Mouse (Mus musculus) lung, postnatal 10 days (tissue): ENCODE measurements around the gene Pde6d.

Source experiments
- DNase-seq: peaks from one replicate; pipeline ENCODE4 v3.0.0; 2021

Pde6d gene

DNA sequence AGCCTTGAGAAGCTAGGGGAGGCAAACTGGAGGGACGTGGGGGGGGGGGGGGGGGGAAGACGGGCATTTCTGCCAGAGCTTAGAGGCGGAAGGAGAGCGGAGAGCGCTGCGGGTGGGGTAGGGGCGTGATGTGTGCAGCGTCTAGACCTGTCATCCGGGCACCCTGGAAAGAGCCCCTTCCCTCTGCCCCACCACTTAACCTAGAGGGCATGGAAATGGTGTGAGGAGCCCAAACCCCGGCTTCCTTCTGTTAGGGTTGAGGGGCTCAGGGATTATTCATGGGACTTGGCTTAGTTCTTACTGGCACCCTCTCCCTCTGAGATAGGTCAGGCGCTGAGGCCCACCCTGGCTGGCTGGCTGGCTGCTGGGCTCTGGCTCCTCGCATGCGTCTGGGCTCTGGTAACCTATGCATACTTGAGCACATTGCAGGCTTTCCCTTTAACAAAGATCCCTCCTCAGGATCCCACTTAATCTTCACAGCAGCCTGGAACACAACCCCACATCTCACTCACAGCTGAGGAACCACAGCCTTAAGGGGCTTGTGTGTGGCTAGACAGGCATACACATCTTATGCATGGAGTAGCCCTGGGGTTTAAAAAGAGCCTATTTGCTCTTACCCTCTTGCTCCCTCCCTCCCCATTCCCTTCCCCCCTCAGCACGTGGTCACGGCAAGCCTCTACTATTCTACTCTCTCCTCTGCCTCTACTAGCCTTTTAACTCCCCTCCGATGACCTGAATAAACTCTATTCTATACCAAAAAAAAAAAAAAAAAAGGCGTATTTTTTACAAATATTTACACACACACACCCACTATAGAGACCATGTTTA, 80.0 kb downstream of the Pde6d start:
- no peak for DNase-seq

DNA sequence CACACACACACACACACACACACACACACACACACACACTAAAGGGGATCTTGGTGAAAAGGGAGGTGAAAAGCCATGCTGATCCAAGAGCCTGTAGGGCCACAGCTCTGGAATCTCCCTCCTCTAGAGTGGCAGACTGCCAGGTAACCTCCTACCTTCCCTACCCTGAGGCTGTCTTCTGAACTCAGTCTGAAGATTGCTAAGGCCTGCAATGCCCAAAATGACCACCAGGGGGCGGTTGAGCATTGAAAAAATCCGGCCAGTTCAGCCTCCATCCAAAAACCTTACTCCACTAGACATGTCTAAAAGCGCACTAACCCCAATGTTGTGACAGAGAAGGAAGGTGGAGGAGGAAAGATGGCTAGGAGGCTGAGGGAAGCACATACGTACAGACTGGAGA, 80.9 kb downstream of the Pde6d start:
- peak; percentile 96 for DNase-seq

DNA sequence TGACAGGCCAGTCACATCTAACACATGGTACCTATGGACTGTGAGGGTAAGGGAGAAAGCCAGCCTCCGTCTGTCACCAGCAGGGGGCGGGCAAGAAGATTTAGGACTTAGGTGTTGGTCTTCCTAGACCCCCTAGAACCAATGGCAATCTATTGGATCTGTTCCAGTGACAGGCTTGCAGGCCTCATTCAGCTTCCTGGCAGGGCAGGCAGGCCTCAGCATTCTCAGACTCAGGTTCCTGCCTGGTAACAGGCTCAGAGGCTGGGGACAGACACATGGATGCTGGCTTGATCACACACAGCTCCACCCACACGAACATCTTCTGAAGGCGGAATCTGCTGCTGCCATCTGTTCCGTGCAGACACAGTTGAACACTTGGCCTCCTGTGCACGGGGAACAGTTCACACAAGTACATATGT, 81.3 kb downstream of the Pde6d start:
- peak; percentile 77 for DNase-seq

DNA sequence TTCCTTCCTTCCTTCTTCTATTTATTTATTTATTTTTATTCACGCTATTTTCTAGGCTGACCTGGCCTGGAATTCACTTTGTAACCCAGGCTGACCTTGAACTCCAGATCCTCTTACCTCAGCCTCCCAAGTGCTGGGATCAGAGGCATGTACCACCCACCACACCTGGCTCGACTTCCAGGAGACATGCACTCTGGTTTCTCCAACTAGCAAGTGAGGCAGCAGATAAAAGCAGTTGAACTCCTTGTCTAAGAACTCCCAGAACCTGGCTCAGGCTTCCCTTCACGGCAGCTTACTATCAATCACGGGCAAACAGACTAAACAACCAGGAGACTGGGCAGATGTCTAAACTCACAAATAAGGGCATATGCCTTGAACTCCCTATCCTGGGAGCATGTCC, 81.7 kb downstream of the Pde6d start:
- no peak for DNase-seq

DNA sequence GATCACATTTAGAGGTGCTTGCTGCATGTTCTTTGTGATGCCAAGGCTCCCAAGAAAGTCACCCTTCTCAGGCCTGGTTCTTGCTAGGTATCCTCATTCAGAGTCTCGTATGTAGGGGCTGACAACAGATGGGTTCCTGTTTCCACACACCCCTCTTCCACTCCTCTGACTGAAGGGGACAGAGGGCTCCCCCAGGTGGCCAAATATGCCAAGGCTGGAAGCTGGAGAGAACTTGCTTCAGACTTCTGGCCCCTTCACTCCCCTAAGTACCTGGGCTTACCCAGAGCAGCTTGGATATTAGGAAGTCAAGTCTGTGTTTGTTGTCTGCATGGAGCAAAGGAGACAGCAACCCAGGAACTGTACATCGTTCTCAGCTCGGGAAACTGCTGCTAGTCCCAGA, 82.5 kb downstream of the Pde6d start:
- peak; percentile 91 for DNase-seq

DNA sequence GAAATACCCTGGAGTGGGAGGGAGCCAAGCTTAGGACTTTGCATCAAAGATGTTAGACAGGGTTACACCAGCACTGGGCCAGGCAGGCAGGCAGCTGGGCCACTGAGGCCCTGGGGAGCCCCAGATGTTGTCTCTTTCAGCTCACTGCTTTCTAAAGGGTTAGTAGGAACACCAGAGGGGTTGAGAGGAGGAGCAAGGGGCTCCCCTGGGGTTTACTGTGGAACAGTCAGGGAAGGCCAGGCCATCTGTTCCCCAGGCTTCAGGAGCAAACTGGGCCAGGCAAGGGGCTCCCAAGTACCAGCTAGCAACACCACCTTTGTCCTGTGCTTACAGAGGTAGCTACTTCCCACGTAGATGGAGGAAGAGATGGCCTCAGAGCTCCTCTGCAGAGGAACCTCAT, 83.8 kb downstream of the Pde6d start:
- no peak for DNase-seq

DNA sequence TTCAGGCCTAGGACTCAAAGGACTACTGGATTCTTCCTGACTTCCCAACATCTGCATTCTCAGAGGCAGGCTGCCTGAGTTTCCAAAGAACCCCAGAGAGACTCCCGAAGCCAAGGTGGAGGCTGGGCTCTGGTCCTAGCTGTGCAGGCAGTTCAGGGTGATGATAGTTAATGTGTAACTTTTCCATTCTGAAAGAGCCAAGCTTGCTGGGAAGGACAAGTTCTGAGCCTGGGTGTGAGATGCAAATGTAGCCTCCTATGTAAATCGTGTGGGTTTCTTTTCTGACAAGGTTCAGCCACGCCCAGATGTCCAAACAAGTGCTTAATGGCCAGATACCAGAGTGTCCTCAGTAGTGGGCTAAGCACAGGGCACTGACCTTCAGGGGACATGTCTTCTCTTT, 84.4 kb downstream of the Pde6d start:
- DNase-seq: no peak

DNA sequence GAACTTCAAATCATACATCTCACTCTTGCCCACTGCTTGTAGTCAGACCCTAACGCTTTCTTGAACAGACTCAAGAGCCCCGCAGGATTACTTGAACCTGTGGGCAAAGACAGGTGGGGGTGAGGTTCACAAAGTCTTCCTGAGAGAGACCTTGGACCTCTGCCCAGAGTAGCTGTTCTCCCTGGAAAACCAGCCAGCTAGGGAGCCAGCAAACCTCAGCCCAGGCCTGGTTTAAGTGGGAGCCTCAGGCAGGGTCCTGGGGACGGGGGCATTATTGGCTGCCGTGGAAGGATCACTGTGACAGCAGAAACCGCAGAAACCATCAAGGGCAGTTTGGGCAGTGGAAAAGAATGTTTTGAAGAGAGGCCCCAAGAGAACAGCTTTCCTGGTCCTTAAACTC, 85.1 kb downstream of the Pde6d start:
- no peak for DNase-seq

DNA sequence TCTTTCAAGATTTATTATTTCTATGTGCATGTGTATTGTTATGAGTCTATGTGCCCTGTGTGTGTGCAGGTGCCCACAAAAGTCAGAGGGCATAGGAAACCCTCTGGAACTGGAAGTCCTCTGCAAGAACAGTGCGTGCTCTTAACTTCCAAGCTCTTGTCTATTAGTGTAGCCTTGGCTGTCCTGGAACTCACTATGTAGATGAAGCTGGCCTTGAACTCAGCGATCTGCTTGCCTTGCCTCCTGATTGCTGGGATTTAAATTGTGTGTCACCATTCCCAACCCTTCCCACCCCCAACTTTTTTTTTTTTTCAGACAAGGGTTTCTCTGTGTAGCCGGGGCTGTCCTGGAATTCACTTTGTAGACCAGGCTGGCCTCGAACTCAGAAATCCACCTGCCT, 86.1 kb downstream of the Pde6d start:
- DNase-seq: no peak

DNA sequence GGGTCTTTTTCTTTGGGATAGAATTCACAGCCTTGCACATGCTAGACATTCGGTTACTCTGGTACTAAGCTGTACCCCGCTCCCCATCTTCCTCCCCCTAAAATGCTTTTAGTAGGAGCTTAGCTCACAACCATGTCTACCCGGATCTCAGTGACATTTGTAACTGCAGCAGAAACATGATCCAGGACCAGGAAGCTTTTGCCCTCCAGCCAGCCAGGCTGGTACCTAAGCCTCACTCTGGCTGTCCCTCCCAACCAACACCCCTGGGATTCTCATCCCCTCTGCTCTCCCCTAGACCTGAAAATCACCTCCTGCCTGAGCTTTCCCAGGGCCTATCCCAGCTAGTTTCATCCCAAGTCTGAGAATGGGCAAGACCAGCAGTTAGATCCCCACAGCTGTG, 88.6 kb downstream of the Pde6d start:
- DNase-seq: no peak
